Mouse (Mus musculus): Measurements from ENCODE around the gene Slc12a5. TPM values are rescaled to one million over a fixed set of nuclear protein-coding genes. Genes with fewer than 3 reads are reported as not detected.
A peak's percentile ranks its signal among the peaks of the same experiment; 100 is the strongest.

The Slc12a5 gene
- total RNA-seq, 2 experiments from 2014 or later, result 0.27 to 0.96 TPM

DNA sequence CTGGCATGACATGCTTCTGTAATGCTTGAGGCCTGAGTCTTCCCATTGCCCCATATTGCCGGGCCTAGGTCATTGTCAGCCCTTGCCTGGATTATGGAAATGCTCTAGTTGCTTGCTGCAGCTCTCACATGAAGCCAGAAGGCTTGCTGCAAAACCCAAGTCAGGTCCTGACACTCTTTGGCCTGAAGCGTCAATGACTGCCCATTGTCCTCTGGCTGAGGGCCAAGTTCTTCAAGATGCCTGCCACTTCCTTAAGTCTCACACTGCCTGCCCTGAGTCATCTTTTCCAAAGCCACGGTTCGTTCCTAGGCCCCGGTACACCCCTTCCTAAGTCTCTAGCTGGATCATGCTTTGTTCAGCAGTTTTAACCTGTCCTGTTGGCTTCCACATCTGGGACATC is 12.0 kb downstream of the Slc12a5 start:
- no peak for ATAC-seq (replicated peaks; ENCODE audit: poor library complexity)

DNA sequence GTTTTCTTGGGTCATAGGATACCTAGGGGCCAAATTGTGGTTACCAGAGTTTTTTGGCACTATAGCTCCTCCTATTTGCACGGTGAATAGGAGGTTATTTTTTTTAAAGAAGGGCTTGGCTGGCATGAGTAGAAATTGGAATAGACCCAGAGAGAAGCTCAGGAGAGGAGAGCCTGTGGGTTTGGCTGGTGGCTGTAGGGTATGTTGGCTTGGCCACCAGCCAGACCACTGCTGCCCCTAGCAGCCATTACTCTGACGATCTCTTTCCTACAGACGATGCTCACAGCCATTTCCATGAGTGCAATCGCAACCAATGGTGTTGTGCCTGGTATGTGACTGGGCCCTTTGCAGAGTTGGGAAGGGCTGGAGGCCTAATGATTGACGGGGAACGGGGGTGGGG is 15.0 kb downstream of the Slc12a5 start:
- ATAC-seq (replicated peaks; ENCODE audit: poor library complexity), result no peak

GRCm38 (mm10) chr2:164979749-164980148 is 19.1 kb downstream of the Slc12a5 start:
- peak; percentile 76 for ATAC-seq (replicated peaks; ENCODE audit: poor library complexity)

- no peak for ATAC-seq (replicated peaks; ENCODE audit: poor library complexity)
These were observed 25.4 kb downstream of the Slc12a5 start for GRCm38 (mm10) chr2:164985962-164986361.

DNA sequence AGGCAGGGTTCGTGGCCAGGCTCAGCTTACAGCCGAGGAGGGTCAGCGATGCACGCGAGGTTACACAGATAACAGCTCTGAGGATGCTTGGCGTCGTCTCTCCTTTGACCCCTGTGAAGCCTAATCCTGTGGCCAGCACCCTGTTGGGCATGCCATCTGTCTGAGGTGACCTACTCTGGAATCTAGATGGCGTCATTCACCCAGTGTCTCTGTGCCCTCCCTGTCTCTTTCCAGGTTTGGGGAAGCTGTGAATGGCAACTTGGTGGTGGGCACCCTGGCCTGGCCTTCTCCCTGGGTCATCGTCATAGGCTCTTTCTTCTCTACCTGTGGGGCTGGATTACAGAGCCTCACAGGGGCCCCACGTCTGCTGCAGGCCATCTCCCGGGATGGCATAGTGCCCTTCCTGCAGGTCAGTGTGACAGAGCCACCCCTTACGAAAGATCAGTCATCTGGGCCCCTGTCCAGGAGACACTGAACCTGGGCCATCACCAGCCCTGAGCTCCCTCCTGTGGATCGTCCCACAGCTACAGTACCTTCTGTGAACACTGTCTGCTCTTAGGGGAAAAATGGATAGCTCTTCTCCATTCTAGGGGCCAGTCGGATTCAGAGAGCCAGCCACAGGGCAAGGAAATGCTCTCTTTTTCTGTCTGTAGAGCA is 25.9 kb downstream of the Slc12a5 start:
- ATAC-seq (replicated peaks; ENCODE audit: poor library complexity), result no peak

DNA sequence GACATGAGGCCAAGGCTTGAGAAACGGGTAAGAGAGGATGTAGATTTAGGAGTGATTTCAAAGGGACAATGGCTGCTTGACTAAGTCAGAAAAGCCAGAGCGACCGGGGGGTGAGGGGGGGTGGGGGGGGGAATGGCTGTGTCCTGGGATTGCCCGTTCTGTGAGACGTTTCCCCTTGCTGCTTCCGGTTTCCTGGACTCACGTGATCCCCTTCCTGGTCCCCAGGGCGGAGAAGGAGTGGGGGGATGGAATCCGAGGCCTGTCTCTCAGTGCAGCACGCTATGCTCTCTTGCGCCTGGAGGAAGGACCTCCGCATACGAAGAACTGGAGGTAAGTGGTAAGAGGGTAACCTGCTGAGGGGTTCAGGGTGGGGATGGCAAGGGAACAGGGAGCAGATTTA is 28.2 kb downstream of the Slc12a5 start:
- no peak for ATAC-seq (replicated peaks; ENCODE audit: poor library complexity)

GRCm38 (mm10) chr2:164991111-164991510 is 30.5 kb downstream of the Slc12a5 start:
- ATAC-seq (replicated peaks; ENCODE audit: poor library complexity), result no peak

DNA sequence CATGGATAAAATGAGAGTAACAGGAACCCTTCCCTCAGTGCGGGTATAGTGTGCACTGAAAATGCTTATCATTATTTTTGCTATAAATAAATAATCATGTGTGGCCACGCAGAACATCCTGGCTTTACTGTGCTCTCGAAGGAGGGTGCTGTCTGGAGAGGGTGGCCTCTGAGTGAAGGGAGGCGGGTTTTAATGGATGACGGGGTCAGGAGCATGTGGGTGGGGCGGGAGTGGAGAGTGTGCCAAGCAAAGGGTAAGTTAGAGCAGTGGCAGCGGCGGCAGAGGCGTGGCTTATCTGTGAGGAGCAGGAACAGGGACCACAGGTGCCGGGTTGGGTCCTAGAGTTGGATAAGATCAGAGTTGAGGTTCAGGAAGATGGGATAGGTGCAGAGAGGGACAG is 31.2 kb downstream of the Slc12a5 start:
- peak; percentile 77 for ATAC-seq (replicated peaks; ENCODE audit: poor library complexity)

DNA sequence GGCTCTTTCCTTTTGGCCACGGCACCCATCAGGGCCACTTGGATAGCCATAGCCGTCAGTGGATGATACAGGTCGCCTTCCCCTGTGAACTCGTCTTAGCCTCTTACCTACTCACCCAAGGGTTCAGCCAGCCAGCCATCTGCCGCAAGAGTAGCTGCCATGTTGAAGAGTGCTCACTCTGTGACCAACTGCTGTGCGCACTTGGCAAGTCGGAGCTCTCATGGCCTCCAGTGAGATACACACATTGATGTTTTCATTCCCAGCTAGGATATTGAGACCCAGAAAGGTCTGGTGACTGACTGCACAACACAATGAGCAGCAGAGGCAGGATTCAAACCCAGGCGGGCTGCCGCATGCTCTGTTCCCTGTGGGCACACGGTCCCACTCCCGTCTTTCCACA is 33.6 kb downstream of the Slc12a5 start:
- no peak for ATAC-seq (replicated peaks; ENCODE audit: poor library complexity)

DNA sequence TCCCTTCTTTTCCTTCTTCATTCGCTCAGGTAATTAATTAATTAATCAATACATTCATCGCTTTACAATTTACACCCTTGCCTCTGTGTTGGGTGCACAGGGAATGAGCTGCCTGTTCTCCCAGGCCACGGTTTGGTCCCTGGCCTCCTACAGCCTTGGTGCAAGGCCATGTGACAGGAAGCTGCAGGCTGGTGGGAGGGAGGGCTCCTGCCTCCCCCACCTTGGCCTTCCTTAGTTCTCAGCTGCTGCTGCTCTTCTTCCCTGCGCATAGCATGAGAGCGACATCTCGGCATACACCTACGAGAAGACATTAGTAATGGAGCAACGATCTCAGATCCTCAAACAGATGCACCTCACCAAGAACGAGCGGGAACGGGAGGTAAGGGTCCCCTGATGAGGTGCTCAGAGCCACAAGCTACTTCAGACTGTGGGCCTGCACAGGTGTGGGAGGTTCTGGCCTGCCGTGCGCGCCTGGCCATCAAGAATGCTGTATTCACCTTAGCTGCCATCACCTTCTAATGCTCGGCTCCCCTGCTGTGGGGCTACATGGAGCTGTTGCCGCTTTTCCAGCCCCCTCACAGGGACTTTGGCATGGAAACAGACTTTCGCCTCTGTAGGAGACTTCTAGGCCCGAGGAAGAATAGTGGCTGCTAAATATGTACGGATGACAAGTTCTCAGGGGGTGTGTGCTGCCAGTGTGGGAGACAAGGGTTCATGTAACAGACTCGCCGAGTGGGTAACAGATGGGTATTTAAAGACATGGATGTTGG is 34.2 kb downstream of the Slc12a5 start:
- ATAC-seq (replicated peaks; ENCODE audit: poor library complexity), result no peak

DNA sequence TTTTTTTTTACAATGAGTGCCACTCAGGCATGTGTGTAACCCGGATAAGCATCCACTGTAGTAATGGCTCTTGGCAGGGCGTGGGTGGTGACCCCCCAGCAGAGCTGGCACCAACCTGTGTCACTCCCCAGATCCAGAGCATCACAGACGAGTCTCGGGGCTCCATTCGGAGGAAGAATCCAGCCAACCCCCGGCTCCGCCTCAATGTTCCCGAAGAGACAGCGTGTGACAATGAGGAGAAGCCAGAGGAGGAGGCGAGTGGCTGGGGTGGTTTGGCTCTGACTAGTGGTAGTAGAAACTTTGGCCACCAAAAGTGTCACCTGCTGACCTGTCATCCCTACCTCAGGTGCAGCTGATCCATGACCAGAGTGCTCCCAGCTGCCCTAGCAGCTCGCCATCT is 35.4 kb downstream of the Slc12a5 start:
- no peak for ATAC-seq (replicated peaks; ENCODE audit: poor library complexity)

DNA sequence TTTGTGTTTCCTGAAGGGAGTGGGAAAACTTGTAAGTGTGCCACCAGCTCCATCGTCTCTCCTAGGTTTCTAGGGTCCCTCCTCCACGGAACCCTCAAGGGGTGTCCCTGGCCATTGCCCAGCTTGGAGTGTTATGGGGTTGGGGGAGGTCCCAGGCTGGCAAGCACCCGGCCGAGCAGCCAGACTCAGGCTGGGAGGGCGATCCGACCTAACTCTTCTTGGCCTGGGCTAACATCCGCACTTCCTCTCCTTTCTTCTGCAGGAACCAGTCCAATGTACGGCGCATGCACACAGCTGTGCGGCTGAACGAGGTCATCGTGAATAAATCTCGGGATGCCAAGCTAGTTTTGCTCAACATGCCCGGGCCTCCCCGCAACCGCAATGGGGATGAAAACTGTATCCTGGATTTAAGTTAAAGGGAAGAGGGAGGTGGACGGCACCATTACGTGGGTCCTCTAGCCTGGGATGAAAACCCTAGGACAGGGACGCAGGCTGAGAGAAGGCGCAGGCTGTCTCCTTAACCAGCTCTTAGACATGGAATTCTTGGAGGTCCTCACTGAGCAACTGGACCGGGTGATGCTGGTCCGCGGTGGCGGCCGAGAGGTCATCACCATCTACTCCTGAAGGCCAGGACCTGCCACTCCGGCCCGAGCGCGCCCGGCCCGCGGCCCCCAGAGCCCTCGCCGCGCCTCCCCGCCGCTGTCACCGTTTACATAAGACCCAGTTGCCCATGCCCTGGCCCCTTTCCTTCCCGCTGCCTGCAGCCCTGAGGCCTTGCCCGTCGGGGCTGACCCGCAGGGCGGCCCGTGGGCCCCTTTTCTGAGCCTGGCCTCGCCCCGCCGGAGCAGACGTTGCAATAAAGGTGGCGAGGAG is 36.5 kb downstream of the Slc12a5 start:
- no peak for ATAC-seq (replicated peaks; ENCODE audit: poor library complexity)

GRCm38 (mm10) chr2:164997721-164998428 is 37.3 kb downstream of the Slc12a5 start:
- ATAC-seq (replicated peaks; ENCODE audit: poor library complexity), result no peak

GRCm38 (mm10) chr2:165001958-165002357 is 41.4 kb downstream of the Slc12a5 start:
- ATAC-seq (replicated peaks; ENCODE audit: poor library complexity), result no peak

DNA sequence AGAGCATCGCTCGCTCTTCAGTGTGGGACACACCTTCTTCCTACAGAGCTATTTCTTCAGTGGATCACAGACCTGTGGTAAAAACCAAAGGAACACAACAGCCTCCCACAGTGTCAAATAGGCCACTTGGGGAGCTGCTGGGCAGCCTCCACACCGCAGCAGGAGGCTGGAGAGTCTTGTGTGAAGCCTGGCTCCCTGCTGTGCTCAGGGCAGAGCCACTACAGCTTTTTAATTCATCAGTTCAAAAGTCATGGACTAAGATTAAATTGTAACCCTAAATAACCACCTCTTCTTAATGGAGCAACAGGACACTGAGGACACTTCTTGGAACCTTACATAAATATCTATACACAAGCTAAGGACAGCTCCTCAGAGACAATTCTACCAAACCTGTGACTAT is 42.5 kb downstream of the Slc12a5 start:
- no peak for ATAC-seq (replicated peaks; ENCODE audit: poor library complexity)

GRCm38 (mm10) chr2:165004237-165004636 is 43.6 kb downstream of the Slc12a5 start:
- ATAC-seq (replicated peaks; ENCODE audit: poor library complexity), result no peak

DNA sequence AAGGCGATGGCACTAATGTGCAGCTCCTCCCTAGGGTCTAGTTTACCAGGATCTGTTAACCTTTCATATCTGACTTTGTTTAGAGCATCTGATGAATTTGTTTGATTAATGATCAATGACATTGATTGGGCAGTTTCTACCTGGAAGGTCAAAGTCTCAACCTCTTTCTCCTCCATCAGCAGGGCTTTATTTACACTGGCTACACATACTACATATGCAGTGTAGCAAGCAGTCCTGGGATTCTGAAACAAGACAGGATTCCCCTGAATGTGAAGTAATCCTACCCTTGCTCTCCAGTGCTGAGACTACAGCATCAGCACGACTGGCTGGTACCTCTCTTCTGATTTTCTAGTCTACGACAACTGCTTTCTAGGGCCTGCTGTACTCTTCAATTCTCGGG is 46.2 kb downstream of the Slc12a5 start:
- no peak for ATAC-seq (replicated peaks; ENCODE audit: poor library complexity)

- no peak for ATAC-seq (replicated peaks; ENCODE audit: poor library complexity)
These were observed 47.4 kb downstream of the Slc12a5 start for GRCm38 (mm10) chr2:165007986-165008385.

- no peak for ATAC-seq (replicated peaks; ENCODE audit: poor library complexity)
These were observed 48.6 kb downstream of the Slc12a5 start for GRCm38 (mm10) chr2:165009161-165009560.

- ATAC-seq (replicated peaks; ENCODE audit: poor library complexity), result no peak
These were observed 49.0 kb downstream of the Slc12a5 start for GRCm38 (mm10) chr2:165009581-165009980.

DNA sequence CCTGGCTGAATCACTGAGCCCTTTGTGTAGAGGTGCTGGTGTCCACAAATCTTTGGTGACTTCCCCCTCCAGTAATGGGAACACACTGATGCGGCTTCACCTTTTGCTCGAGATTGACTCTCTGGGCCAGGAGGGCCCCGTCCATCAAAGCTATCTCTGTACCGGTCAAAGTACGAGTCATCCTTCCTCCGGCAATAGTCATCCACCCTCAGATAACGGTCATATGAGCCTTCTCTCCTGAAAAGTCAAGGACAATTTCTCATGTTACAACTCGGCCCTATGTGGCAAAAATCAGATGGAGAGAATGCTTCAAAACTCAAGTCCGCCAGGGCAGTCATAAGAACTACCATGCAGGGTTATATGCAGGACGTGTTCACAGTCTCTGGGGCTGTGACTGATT is 49.7 kb downstream of the Slc12a5 start:
- ATAC-seq (replicated peaks; ENCODE audit: poor library complexity), result no peak
